Mouse (Mus musculus) layer of hippocampus, adult 18-20 months (tissue): ENCODE data around the gene Gm20883. TPM values are rescaled to one million over a fixed set of nuclear protein-coding genes. Genes with fewer than 3 reads are reported as not detected.
"Not testable (repeated sequence)": the region's sequence is repeated elsewhere in the genome, so short reads cannot be mapped to it uniquely, and the experiment has no call there.

Experiments
- DNase-seq, 2 experiments: peaks; one replicate each; pipeline ENCODE4 v3.0.0; 2022; ENCODE audit warnings: low spot score in 2 of 2
- long read RNA-seq: library from polyadenylated mRNA; stranded (forward); transcript quantifications from one replicate; pipeline ENCODE4 v2.0.0, GENCODE M21; 2021
- total RNA-seq, 2 experiments: library from RNA; stranded (reverse); gene quantifications; 2 replicates each; pipeline ENCODE4 v1.2.3; 2021

Gene Gm20883
- total RNA-seq = not detected
- long read RNA-seq = 0 reads

GRCm38 (mm10) chrY:50607951-50608350 is at the start of gene Gm20883:
Gene Gm20883, plus strand, starts transcription at chrY:50608251.
- DNase-seq = not testable (repeated sequence)
